Mouse (Mus musculus): ENCODE measurements around the gene Adm2.

The Adm2 gene

DNA sequence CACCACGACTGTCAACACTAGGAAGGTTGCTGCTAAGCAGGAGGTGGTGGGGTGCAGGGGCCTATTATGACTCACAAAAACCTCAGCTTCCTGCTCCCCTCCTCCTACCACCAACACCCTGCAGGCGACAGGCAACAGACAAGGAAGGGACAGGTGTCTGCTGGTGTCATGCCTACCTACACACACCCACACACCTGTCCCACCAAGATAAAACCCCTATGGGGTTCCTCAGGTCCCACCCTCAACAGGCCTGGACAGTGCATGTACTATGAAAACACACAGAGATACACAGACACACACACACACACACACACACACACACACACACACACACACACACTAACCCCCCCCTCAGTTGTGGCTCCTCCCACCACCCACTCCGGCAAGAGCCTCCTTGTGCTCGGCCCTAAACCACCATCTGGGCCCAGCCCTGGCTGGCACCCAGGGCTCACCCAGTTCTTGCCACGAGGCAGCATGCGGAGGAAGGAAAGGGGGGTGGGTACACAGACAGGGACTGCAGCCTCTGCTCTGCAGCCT is 12.5 kb upstream of the Adm2 start:
- peak; percentile 80 for DNase-seq (ENCODE audit: low spot score)

DNA sequence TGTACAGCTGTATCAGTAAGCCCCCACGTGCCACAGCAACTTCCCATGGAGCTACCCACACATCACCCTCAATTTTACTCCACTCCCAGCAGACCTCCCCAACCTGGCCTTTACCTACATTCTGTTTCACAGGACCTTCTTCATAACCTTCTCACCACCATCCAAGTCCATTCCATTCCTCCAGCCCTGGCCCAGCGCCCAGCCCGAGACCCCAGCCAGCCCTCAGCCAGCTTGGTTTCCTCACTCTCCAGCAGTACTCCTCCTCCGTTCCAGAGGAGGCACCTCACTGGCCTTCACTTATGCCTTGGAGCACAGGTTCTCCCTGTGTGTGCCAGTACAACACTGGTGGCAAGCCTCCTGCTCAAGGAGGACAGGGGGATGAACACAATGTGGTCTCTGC is 9.2 kb upstream of the Adm2 start:
- DNase-seq (ENCODE audit: low spot score): no peak

DNA sequence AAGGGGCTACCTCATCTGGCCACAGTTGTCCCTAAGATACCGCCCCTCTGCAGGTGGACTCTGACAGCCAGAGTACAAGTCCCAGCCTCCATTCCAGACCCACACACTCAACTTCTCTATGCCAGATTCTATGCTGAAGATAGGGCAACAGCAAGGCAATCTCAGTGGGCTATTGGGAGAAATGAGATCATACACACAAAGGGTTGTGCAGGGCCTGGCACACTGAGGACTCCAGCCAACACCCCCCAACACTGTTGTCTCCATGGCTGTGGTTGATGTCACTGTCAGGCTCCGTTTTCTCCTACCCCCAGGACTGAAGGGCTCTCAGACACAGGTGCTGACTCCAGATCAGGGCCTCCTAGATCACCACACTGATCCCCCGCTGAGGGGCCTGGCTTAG is 8.4 kb upstream of the Adm2 start:
- no peak for DNase-seq (ENCODE audit: low spot score)

DNA sequence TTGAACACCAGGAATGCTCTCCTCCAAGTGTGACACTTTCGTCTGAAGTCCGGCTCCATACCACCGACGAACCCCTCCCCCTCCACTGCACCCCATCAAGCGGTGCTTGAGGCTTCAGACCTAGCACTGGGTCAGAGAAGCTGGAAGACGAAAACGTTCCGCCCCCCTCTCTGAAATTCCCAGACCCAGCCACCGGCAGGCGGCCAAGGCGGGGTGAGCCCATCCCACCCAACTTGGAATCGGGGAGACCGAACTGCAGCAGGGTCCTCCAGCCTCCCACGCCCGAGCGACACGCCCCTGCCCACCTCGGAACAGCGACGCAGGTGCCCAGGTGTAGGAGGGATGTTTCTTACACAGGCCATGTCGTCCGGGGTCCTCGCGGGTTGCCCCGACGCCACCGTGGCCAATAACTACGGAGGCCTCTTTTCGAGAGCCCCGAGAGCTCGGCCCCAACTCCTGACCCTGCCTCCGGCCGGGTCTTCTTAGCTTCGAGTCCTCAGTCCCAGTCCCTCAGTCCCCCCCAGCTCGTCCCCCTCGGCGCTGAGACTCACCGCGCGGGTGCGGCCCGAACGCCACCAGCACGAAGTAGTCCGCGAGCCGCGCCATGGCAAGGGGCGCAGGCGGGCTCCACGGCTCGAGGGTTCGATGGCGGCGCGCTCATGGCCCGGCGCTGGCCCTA is 7.9 kb upstream of the Adm2 start:
- no peak for DNase-seq (ENCODE audit: low spot score)

DNA sequence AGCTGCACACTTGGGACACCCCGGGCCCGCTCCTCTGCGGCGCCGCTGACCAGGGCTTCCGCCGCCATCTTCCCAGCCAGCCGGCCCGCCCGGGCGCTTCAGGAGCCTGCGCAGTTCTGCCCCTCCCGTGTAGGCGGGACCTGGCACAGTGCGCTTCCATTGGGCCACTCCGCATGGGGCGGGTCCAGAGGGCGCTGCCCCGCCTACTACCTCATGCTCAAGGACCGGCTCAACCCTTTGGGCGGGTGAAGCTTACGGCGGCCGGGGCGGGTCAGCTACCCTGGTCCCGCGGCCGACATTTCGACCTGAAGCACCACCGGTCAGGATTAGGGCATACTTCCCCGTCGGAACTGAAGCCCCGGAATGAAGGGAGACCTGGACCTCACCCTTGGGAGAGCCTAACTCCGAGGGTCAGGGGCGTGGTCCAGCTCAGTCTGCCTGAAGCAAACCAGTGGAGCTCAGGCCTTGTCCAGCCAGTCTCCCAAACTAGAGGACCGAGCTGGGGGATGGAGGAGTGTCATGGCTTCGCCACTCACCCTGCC is 7.3 kb upstream of the Adm2 start, which contains the start of gene Sbf1:
Sbf1 (minus strand) TSS at position 122 of the 542 bp plus-strand sequence.
- DNase-seq (ENCODE audit: low spot score): peak; percentile 99

DNA sequence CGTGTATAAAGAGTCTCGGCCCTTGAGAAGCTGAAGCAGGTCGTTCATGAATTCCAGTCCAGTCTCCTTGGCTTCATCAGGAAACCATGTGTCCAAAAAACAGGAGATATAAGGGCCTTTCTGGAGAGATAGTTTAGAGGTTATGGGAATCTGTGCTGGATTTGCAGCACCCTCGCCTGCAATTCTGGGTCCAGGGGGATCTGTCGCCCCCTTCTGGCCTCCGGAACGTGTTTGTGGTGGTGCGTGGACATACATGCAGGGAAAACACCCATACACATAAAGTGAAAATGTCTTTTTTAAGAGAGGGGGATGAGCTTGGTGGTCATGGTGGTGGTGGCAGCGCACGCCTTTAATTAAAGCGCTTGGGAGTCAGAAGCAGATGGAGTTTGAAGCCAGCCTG is 6.4 kb upstream of the Adm2 start:
- DNase-seq (ENCODE audit: low spot score): no peak

DNA sequence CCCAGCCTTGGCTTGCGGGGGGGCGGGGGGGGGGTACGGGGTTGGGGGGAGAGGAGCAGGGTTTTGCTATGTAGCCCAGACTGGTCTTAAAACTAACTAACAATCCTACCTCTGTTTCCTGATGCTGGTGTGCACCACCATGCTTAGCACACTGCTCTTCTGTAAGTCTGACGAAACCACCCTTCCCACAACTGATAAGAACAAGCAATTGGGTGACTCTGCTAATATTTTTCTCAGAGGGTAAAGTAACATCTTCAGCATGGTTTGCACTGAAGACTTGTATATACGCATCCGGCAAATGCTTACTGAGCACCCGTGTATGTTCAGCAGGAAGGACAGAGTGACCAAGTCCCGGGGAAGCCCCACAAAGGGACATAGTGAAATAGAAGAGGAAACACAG is 1.3 kb upstream of the Adm2 start:
- no peak for DNase-seq (ENCODE audit: low spot score)

DNA sequence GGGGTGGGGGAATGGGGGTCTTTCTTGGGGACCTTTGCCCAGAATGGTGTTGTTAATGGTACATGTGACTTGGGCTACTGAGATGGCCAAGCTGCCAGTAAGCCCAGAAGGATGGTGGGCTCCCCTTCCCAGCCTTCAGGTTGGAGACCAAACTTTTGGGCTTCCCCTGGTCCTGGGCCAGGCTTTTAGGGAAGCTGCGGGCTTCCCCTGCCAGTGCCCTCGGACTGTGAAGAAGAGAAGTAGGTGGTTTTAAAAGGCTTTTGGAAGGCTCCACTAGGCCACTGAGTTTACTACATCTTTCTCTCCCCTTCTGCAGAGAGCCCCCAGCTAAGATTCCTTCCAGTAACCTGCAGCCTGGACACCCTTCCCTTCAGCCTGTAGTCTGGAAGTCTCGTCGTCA is 1.1 kb downstream of the Adm2 start:
- DNase-seq (ENCODE audit: low spot score): no peak

DNA sequence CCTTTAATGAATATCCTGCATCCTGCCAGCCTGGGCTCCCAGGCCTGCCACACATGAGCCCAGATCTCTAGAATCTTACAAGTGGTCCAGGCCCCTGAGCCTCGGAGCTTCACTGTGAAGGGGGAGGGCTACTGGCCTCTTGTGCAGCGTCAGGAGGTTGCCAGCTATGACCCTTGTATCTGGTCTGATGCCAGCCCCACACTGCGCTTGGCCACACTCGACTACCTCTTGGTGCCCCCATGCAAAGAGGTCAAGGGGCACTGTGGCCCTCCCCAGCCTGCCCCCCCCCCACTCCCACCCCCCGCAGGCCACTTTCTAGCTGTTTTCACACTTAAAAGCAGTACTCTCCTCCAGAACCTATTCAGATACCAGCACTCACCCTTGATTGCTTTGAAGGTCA is 3.9 kb downstream of the Adm2 start:
- DNase-seq (ENCODE audit: low spot score): no peak

DNA sequence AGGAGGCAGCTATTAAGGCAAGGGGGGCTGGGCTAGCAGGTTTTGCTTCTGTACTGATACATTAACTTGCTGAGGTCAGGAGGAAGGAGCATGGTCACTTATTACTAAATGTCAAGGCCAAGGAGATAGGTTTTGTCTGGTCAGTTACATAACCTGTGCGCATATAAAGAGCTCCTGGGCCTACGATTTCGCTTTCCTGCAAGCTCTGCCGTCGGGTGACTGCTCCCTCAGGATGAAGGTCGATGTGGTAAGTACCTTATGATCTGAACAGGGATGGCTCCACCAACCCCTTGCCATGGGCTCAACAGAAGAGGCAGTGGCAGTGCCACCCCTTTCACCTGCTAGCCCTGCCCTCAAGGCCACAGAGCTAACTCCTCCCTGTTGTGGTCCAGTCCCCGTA is 11.8 kb downstream of the Adm2 start, which contains the start of gene Miox:
Miox (plus strand) TSS at position 128 of the 400 bp plus-strand sequence.
- DNase-seq (ENCODE audit: low spot score): no peak

DNA sequence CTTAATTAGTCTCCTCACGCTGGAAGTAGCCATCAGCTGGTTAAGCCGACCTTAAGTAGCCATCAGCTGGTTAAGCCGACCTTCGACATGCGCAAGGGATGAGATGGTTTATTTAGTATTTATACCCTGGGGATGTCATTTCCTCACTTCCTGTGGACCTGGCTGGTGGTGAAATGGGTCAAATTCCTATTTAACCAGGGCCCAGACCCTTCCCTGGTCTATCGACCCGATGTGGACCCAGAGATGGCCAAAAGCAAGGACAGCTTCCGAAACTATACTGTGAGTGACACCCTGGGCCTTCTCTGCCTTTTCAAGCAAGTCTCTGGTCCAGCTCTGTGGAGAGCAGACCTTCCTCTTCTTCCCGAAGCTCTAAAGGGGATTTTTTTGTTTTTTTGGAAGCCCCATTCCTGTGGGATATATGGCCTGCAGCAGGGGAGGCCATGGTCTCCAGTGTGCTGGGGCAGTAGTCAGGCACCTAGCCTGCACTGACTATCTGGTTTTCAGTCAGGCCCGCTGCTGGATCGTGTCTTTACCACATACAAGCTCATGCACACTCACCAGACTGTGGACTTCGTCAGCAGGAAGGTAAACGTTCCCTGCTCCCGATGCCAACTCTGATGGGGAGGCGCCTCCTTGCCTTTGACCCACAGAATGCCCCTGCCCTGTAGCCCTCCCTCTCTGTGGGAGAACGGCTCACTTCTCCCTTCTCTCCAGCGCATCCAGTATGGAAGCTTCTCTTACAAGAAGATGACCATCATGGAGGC is 12.4 kb downstream of the Adm2 start:
- DNase-seq (ENCODE audit: low spot score): no peak

DNA sequence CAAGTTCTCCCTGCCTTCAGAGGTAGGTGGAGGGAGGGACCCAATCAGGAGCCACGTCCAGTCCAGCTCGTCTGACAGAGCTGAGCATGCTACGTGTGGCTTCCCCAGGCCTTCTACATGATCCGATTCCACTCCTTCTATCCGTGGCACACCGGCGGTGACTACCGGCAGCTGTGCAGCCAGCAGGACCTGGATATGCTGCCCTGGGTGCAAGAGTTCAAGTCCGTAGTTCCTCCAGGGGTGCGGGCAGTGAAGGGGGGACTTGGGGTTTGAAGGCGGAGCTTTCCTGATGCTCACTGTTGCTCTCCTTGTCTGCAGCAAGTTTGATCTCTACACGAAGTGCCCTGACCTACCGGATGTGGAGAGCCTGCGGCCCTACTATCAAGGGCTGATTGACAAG is 13.9 kb downstream of the Adm2 start:
- DNase-seq (ENCODE audit: low spot score): no peak

DNA sequence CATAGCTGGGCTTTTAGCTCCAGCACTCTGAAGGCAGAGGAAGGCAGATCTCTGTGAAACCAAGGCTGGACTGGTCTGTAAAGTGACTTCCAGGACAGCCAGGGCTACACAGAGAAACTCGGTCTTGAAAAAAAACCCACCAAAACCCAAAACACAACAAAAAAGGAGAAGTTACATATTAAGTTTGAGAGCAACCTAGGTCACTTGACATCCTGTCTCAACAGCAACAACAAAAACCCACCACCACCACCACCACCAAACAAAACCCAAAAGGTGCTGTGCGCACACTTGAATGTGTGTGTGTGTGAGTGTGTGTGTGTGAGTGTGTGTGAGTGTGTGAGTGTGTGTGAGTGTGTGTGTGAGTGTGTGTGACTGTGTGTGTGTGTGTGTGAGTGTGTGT is 17.2 kb downstream of the Adm2 start:
- no peak for DNase-seq (ENCODE audit: low spot score)

DNA sequence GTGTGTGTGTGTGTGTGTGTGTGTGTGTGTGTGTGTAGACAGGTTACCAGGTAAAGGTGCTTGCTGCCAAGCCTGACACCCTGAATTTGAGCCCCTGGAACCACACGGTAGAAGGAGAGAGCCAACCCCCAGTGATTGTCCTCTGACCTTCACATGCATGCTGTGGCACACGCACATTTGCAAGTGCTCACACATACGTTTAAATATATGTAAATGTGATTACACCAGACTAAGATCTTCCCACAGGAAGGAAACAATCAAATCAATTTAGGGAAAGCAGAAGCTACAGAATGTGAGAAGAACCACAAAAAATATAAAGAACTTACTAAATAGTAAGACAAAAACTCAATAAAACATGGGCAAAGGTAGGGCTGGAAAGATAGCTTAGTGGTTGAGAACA is 17.6 kb downstream of the Adm2 start:
- no peak for DNase-seq (ENCODE audit: low spot score)

DNA sequence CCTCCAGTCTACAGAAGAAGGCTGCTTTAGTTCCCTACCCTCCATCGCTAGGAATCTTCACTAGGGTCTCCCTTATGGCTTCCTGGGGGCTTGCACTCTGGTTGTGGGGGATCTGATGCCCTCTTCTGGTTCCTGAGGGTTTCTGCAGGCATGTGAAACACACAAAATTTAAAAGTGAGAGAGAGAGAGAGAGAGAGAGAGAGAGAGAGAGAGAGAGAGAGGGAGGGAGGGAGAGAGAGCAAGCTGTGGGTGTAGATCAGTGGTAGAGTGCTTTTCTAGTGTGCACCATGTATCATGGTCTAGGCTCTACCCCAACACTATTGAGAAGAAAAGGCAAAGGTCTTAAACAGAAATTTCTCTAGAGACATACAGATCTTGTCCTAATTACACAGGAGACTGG is 19.2 kb downstream of the Adm2 start:
- no peak for DNase-seq (ENCODE audit: low spot score)

DNA sequence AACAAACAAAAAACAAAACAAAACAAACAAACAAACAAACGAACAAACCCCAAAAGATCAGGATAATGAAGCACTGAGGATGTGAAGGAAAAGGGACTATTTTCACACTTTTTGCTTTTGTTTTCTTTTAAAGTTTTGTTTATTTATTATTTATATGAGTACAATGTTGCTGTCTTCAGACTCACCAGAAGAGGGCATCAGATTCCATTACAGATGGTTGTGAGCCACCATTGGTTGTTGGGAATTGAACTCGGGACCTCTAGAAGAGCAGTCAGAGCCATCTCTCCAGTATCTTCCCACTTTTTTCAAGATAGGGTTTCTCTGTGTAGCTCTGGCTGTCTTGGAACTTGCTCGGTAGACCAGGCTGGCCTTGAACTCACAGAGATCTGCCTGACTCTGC is 20.8 kb downstream of the Adm2 start:
- DNase-seq (ENCODE audit: low spot score): no peak

DNA sequence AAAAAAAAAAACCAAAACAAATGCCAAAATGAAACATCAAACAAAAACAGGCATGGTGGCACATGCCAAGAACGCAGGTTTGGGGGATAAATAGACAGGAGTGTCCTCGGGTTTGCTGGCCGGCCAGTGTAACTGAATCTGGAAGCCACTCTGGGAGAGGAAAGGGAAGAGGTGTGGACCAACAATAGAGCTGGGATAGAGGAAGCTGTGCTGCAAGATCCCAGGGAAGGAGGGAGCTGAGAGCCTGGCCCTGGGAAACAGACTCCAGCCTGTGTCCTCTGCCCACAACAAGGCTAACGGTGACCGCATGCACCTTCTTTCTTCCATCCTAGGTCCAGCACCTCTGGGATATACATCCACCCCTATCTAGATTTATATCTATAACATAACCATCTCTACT is 27.9 kb downstream of the Adm2 start:
- DNase-seq (ENCODE audit: low spot score): no peak

DNA sequence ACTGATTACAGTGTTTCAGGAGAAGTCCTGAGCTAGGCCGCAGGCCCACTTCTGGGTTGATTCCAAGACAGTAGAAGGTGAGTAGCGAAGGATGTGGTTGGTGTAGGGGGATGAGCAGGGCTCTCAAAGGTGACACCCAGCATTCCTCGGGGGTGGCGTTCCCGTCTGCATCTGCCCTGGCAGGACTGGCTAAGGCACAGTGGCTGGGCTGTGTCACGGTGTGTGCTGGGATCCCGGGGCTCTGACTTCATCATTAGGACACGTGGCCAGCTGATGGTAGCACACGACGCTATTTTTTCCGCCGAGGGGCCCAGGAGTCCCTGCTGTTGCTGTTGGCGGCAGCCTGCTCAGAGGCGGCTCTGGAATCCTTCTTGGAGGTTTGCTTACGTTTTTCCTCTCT is 28.8 kb downstream of the Adm2 start:
- no peak for DNase-seq (ENCODE audit: low spot score)

DNA sequence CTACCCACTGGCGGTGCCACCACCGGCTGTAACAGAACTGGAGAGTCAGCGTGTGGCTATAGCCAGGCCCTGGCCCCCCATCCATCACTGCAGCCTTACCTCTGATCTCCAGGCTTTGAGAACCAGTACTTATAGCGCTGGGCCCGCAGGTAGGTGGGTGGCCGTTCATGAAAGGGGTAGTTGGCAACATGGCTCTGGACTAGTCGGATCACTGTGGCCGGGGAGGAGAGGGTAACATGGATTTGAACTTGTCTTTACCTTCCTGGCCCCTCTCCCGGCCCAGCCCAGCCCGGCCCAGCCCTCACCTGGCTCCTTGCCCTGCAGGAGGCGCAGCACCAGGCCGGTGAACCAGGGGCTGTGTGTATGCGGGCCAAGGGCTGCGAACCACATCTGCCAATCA is 29.5 kb downstream of the Adm2 start:
- DNase-seq (ENCODE audit: low spot score): no peak

DNA sequence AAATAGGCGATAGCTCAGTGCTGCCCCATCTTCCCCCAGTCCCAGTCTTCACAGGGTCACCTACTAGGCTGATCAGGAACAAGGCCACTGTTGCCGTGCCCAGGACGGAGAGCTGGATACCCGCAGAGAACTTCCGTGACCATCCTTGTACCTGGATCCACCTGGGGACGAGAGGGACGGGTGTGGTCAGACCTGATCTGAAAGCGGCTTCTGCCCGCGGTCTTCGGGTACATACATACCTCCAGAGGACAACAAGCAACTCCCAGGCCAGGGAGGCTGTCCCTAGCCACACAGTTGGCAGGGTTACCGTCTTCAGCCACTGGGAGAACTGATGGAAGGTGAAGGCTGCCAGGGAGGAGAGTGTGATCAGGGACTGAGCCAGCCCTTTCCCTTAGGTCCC is 30.3 kb downstream of the Adm2 start:
- no peak for DNase-seq (ENCODE audit: low spot score)

DNA sequence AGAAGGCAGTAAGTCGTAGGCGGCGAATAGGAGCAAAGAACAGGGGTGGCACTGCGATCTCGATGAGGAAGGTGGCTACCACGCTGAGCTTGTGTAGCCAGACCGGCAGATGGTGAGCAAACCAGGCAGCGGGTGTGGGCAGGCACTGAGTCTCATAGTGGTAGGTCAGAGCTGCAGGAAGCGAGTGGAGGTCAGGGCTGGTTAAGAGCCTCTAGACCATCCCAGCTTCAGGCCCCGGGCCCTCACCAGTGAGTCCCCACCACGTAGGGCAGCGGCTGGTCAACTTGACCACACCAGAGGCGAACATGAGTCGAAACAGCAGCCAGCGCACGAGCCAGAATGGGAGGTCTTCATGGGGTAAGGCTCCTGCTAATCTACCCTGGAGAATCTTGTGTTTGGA is 31.3 kb downstream of the Adm2 start:
- DNase-seq (ENCODE audit: low spot score): no peak

DNA sequence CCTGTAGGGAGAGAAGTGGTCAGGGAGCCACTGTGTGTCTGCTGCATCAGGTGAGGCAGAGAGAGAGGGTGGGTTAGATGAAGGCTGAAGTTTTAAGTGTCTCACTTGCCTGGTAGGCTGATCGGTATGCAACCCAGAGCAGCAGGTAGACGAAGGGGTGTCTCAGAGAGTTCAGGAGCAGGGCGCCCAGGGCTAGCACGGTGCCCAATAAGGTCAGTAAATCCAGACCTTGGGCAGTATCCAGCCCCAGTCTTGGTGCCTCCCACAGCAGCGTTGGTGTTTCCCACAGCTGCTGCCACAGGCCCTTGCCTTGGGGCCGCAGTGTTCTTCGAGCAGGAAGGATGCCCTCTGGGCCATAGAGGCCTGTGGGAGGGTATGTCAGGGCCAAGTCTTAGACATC is 31.9 kb downstream of the Adm2 start:
- no peak for DNase-seq (ENCODE audit: low spot score)
